Mouse (Mus musculus) cerebellum, postnatal 4 days (tissue): Measurements from ENCODE around the gene Fam122b.

Experiments used
- DNase-seq, 2 experiments: peaks; one replicate each; pipeline ENCODE4 v3.0.0; 2022; ENCODE audit warnings: low spot score in 2 of 2, mixed read lengths in 1 of 2

Gene Fam122b

DNA sequence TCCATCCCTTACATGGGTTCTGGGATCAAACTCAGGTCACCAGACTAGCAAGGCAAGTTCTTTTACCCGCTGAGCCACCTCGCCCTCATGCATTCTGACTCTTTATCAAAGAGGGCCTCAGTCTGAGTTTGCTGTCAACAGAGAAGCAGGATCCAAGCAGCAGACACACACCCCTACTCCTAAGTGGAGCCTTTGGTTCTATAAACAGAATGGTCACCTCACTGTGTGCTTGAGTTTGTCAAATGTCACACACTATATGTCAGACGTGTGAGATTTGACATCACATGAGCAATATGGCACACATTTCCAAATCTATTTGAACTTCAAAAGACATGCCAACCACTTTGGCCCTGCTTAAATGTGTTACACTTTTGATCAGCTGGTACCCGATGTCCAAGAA lies 71.9 kb downstream of the Fam122b start:
- DNase-seq, result no peak

GRCm38 (mm10) chrX:53196392-53196791 lies 73.2 kb downstream of the Fam122b start:
- no peak for DNase-seq
